Mouse (Mus musculus) heart, embryonic 14.5 days (tissue): ENCODE measurements around the gene Srsf10. TPM values are rescaled to one million over a fixed set of nuclear protein-coding genes. Genes with fewer than 3 reads are reported as not detected.

Experiments used
- ATAC-seq: fragments of 200-750 bp; cut with Nextera tagmentation; 2 replicates; pipeline ENCODE4 v1.8.0; 2017; ENCODE audit warnings: low read depth, moderate TSS enrichment; ENCODE audit not compliant: insufficient number of reproducible peaks, insufficient read depth, low FRiP score
- H3K27ac ChIP-seq, 2 experiments: fragments of 200-500 bp in 1 of 2; fragments of 300-500 bp in 1 of 2; sonication (generic) in 1 of 2; replicated peaks in 1 of 2; 2 replicates each; pipeline ENCODE4 v1.5.1; 2012 to 2014; ENCODE audit warnings: low read depth in 2 of 2, low read length in 2 of 2, control low read depth in 1 of 2, mild to moderate bottlenecking in 1 of 2, mixed read lengths in 1 of 2; ENCODE audit not compliant: control insufficient read depth in 1 of 2, insufficient read depth in 1 of 2
- H3K27me3 ChIP-seq: fragments of 300-500 bp; sonication (generic); 2 replicates; pipeline ENCODE4 v1.6.1; 2014; ENCODE audit warnings: mild to moderate bottlenecking, low read length, control low read depth; ENCODE audit not compliant: control insufficient read depth, insufficient read depth
- H3K36me3 ChIP-seq: fragments of 300-500 bp; sonication (generic); 2 replicates; pipeline ENCODE4 v1.6.1; 2014; ENCODE audit warnings: mild to moderate bottlenecking, control low read depth, low read length, mixed read lengths; ENCODE audit not compliant: control insufficient read depth, insufficient read depth
- H3K4me1 ChIP-seq, 2 experiments: fragments of 200-500 bp in 1 of 2; fragments of 300-500 bp in 1 of 2; sonication (generic) in 1 of 2; 2 replicates each; pipeline ENCODE4 v1.6.1; 2012 to 2014; ENCODE audit warnings: low read length in 2 of 2, control low read depth in 1 of 2, mixed read lengths in 1 of 2; ENCODE audit not compliant: control insufficient read depth in 2 of 2, insufficient read depth in 2 of 2
- H3K4me2 ChIP-seq: fragments of 300-500 bp; sonication (generic); 2 replicates; pipeline ENCODE4 v1.6.1; 2014; ENCODE audit warnings: mild to moderate bottlenecking, low read length
- H3K4me3 ChIP-seq, 2 experiments: fragments of 200-500 bp in 1 of 2; fragments of 300-500 bp in 1 of 2; sonication (generic) in 1 of 2; 2 replicates each; pipeline ENCODE4 v1.5.1; 2012 to 2014; ENCODE audit warnings: low read length in 2 of 2, mild to moderate bottlenecking in 2 of 2, control low read depth in 1 of 2, low read depth in 1 of 2, moderate library complexity in 1 of 2; ENCODE audit not compliant: control insufficient read depth in 1 of 2, insufficient read depth in 1 of 2
- H3K9ac ChIP-seq: fragments of 300-500 bp; sonication (generic); 2 replicates; pipeline ENCODE4 v1.6.1; 2014; ENCODE audit warnings: mild to moderate bottlenecking, low read length
- H3K9me3 ChIP-seq: fragments of 300-500 bp; sonication (generic); 2 replicates; pipeline ENCODE4 v1.6.1; 2016; ENCODE audit warnings: low read length, control low read depth; ENCODE audit not compliant: control insufficient read depth
- WGBS: fragments of 180-500 bp; shearing (Covaris S2); extraction: QIAGEN DNeasy Blood & Tissue Kit; methylation state at CpG from one replicate; pipeline ENCODE4 v1.1.7; 2014; 5-methylcytosine and 5-hydroxymethylcytosine counted together
- polyA plus RNA-seq: library from polyadenylated mRNA; unstranded; fragments of >200 nt; fragmentation: Nextera tagmentation; extraction: Ambion mirVana; gene quantifications from 2 replicates; pipeline ENCODE4 v1.2.1, GENCODE M21; 2014

The Srsf10 gene
- polyA plus RNA-seq, 1 experiment from 2014 or later = 147 TPM

- Histone ChIP-seq H3K4me3 (peak within 1 kb of the TSS; percentile 84 to 96), H3K4me2 (peak within 1 kb of the TSS; percentile 84), H3K9me3 (no peaks in the 10 kb centered on the region), H3K27ac (peak within 1 kb of the TSS; percentile 99 to 100), H3K27me3 (no peaks in the 10 kb centered on the region), H3K36me3 (peaks cover 41% of the 10 kb centered on the region), H3K9ac (peak within 1 kb of the TSS; percentile 98), H3K4me1 (peaks cover 22 to 51% of the 10 kb centered on the region in 2 experiments)
- peak; percentile 92 for ATAC-seq
- 0% methylated on average over 54 of the region's 60 CpGs for WGBS
These were observed 18.1 kb downstream of the Srsf10 start, which contains the start of gene Pnrc2 for GRCm38 (mm10) chr4:135873526-135874202. Gene Pnrc2, minus strand, starts transcription at chr4:135873850.

- Histone ChIP-seq H3K4me1 (peaks cover 22 to 47% of the 10 kb centered on the region in 2 experiments), H3K9ac (peak overlapping the region; percentile 98), H3K36me3 (peaks cover 29% of the 10 kb centered on the region), H3K27me3 (no peaks in the 10 kb centered on the region), H3K4me2 (peak overlapping the region; percentile 84), H3K9me3 (no peaks in the 10 kb centered on the region), H3K4me3 (no peak overlapping the region), H3K27ac (peak overlapping the region; percentile 98 to 100)
- no peak for ATAC-seq
- WGBS = 83% methylated on average over 10 of the region's 10 CpGs
These were observed 19.3 kb downstream of the Srsf10 start for GRCm38 (mm10) chr4:135874564-135875535.

- Histone ChIP-seq H3K36me3 (peaks cover 24% of the 10 kb centered on the region), H3K27me3 (no peaks in the 10 kb centered on the region), H3K27ac (peak overlapping the region; percentile 98 to 100), H3K4me1 (peaks cover 22 to 44% of the 10 kb centered on the region in 2 experiments), H3K4me3 (no peak overlapping the region), H3K9me3 (no peaks in the 10 kb centered on the region), H3K4me2 (peak overlapping the region; percentile 55), H3K9ac (peak overlapping the region; percentile 44; the same call in 1 of the 2 replicates)
- no peak for ATAC-seq
- WGBS = 42% methylated on average over 7 of the region's 7 CpGs
These were observed 20.0 kb downstream of the Srsf10 start for GRCm38 (mm10) chr4:135875546-135875945.

- H3K9ac ChIP-seq = peak overlapping the region; percentile 44
- 8% methylated on average over 9 of the region's 9 CpGs for WGBS
- peak; percentile 10 for ATAC-seq
These were observed 20.5 kb downstream of the Srsf10 start for GRCm38 (mm10) chr4:135875991-135876582.

GRCm38 (mm10) chr4:135876583-135877020 lies 21.1 kb downstream of the Srsf10 start:
- Histone ChIP-seq H3K4me3 (peak overlapping the region; percentile 10 to 25), H3K4me1 (peaks cover 22 to 39% of the 10 kb centered on the region in 2 experiments), H3K9ac (peak overlapping the region; percentile 44), H3K9me3 (no peaks in the 10 kb centered on the region), H3K36me3 (peaks cover 14% of the 10 kb centered on the region), H3K27me3 (no peaks in the 10 kb centered on the region), H3K4me2 (peak overlapping the region; percentile 55), H3K27ac (peak overlapping the region; percentile 93 to 100)
- 2% methylated on average over 16 of the region's 16 CpGs for WGBS
- peak; percentile 32 for ATAC-seq

More at GRCm38 (mm10) chr4:135875991-135876582, 20.5 kb downstream of the Srsf10 start:
- H3K27ac ChIP-seq = peak overlapping the region; percentile 93 to 100
- peak overlapping the region; percentile 55 for H3K4me2 ChIP-seq
- H3K36me3 ChIP-seq = peaks cover 19% of the 10 kb centered on the region
- H3K4me3 ChIP-seq = peak overlapping the region; percentile 10 to 25
- H3K4me1 ChIP-seq = peaks cover 22 to 42% of the 10 kb centered on the region in 2 experiments
- no peaks in the 10 kb centered on the region for H3K9me3 ChIP-seq
- H3K27me3 ChIP-seq = no peaks in the 10 kb centered on the region

- Histone ChIP-seq H3K4me3 (no peak overlapping the region), H3K36me3 (peaks cover 2% of the 10 kb centered on the region), H3K4me1 (peaks cover 20 to 29% of the 10 kb centered on the region in 2 experiments), H3K4me2 (no peak overlapping the region), H3K27ac (no peak overlapping the region), H3K9me3 (no peaks in the 10 kb centered on the region), H3K27me3 (no peaks in the 10 kb centered on the region), H3K9ac (no peak overlapping the region)
- 53% methylated on average over 2 of the region's 2 CpGs for WGBS
- no peak for ATAC-seq
These were observed 22.2 kb downstream of the Srsf10 start for GRCm38 (mm10) chr4:135877742-135878141.

GRCm38 (mm10) chr4:135879021-135879420 lies 23.5 kb downstream of the Srsf10 start:
- H3K4me3 ChIP-seq = no peak overlapping the region
- H3K27ac ChIP-seq = no peak overlapping the region
- no peak for ATAC-seq
- no peak overlapping the region for H3K4me2 ChIP-seq
- H3K9me3 ChIP-seq = no peaks in the 10 kb centered on the region
- 80% methylated on average over 6 of the region's 6 CpGs for WGBS
- no peaks in the 10 kb centered on the region for H3K36me3 ChIP-seq
- no peaks in the 10 kb centered on the region for H3K27me3 ChIP-seq
- H3K9ac ChIP-seq = no peak overlapping the region
- H3K4me1 ChIP-seq = peaks cover 28 to 37% of the 10 kb centered on the region in 2 experiments
